Mouse (Mus musculus) limb, embryonic 15.5 days (tissue): Measurements from ENCODE around the gene Gm3646. TPM values are rescaled to one million over a fixed set of nuclear protein-coding genes. Genes with fewer than 3 reads are reported as not detected.

Source experiments
- ATAC-seq: fragments of 200-750 bp; cut with Nextera tagmentation; 2 replicates; pipeline ENCODE4 v1.8.0; 2017; ENCODE audit warnings: low read depth, moderate TSS enrichment; ENCODE audit not compliant: insufficient number of reproducible peaks, low FRiP score, low TSS enrichment
- H3K27ac ChIP-seq: fragments of 300-500 bp; sonication (generic); 2 replicates; pipeline ENCODE4 v1.5.1; 2015; ENCODE audit warnings: moderate library complexity, mild to moderate bottlenecking, inconsistent platforms
- H3K27me3 ChIP-seq: fragments of 300-500 bp; sonication (generic); 2 replicates; pipeline ENCODE4 v1.6.1; 2015; ENCODE audit warnings: inconsistent platforms
- H3K36me3 ChIP-seq: fragments of 300-500 bp; sonication (generic); 2 replicates; pipeline ENCODE4 v1.6.1; 2015; ENCODE audit warnings: inconsistent platforms
- H3K4me1 ChIP-seq: fragments of 300-500 bp; sonication (generic); 2 replicates; pipeline ENCODE4 v1.6.1; 2015; ENCODE audit warnings: inconsistent platforms
- H3K4me2 ChIP-seq: fragments of 300-500 bp; sonication (generic); 2 replicates; pipeline ENCODE4 v1.6.1; 2015; ENCODE audit warnings: mild to moderate bottlenecking, inconsistent platforms
- H3K4me3 ChIP-seq: fragments of 300-500 bp; sonication (generic); 2 replicates; pipeline ENCODE4 v1.5.1; 2015; ENCODE audit warnings: mild to moderate bottlenecking, inconsistent platforms
- H3K9ac ChIP-seq: fragments of 300-500 bp; sonication (generic); 2 replicates; pipeline ENCODE4 v1.6.1; 2015; ENCODE audit warnings: inconsistent platforms
- H3K9me3 ChIP-seq: fragments of 300-500 bp; sonication (generic); 2 replicates; pipeline ENCODE4 v1.6.1; 2016; ENCODE audit warnings: inconsistent platforms
- WGBS: fragments of 180-500 bp; shearing (Covaris S2); methylation state at CpG from one replicate; pipeline ENCODE4 v1.1.7; 2015; 5-methylcytosine and 5-hydroxymethylcytosine counted together
- polyA plus RNA-seq: library from polyadenylated mRNA; unstranded; fragments of >200 nt; fragmentation: Nextera tagmentation; extraction: Ambion mirVana; gene quantifications from 2 replicates; pipeline ENCODE4 v1.2.1, GENCODE M21; 2015

The Gm3646 gene
- polyA plus RNA-seq, 1 experiment from 2014 or later, result not detected

GRCm38 (mm10) chr1:39830786-39831593 is 25.9 kb upstream of the Gm3646 start:
- Histone ChIP-seq H3K27me3 (no peaks in the 10 kb centered on the region), H3K4me3 (no peak overlapping the region), H3K9ac (no peak overlapping the region), H3K9me3 (no peaks in the 10 kb centered on the region), H3K36me3 (no peaks in the 10 kb centered on the region), H3K27ac (peak overlapping the region; percentile 48; the same call in 1 of the 2 replicates), H3K4me2 (no peak overlapping the region), H3K4me1 (peaks cover 14% of the 10 kb centered on the region; the same call in 1 of the 2 replicates)
- WGBS, result 40% methylated on average over 11 of the region's 11 CpGs
- no peak for ATAC-seq

- H3K36me3 ChIP-seq, result no peaks in the 10 kb centered on the region
- no peak overlapping the region for H3K9ac ChIP-seq
- no peak overlapping the region for H3K27ac ChIP-seq
- H3K4me1 ChIP-seq, result no peaks in the 10 kb centered on the region
- H3K4me3 ChIP-seq, result no peak overlapping the region
- no peak for ATAC-seq
- H3K9me3 ChIP-seq, result no peaks in the 10 kb centered on the region; the same call in 1 of the 2 replicates
- WGBS, result 78% methylated on average over 4 of the region's 4 CpGs
- no peak overlapping the region for H3K4me2 ChIP-seq
- no peaks in the 10 kb centered on the region for H3K27me3 ChIP-seq
These were observed 19.8 kb upstream of the Gm3646 start for GRCm38 (mm10) chr1:39824902-39825301.

GRCm38 (mm10) chr1:39824240-39824639 is 19.1 kb upstream of the Gm3646 start:
- Histone ChIP-seq H3K4me1 (no peaks in the 10 kb centered on the region), H3K9me3 (no peaks in the 10 kb centered on the region; the same call in 1 of the 2 replicates), H3K9ac (no peak overlapping the region), H3K36me3 (no peaks in the 10 kb centered on the region), H3K4me3 (no peak overlapping the region), H3K4me2 (no peak overlapping the region), H3K27ac (no peak overlapping the region), H3K27me3 (no peaks in the 10 kb centered on the region)
- 54% methylated on average over 3 of the region's 4 CpGs for WGBS
- no peak for ATAC-seq

GRCm38 (mm10) chr1:39819596-39819995 is 14.5 kb upstream of the Gm3646 start:
- Histone ChIP-seq H3K27ac (no peak overlapping the region), H3K27me3 (no peaks in the 10 kb centered on the region), H3K4me3 (no peak overlapping the region), H3K9ac (no peak overlapping the region), H3K4me1 (no peaks in the 10 kb centered on the region), H3K9me3 (no peaks in the 10 kb centered on the region; the same call in 1 of the 2 replicates), H3K36me3 (no peaks in the 10 kb centered on the region), H3K4me2 (no peak overlapping the region)
- WGBS, result 76% methylated on average over 10 of the region's 10 CpGs
- ATAC-seq, result no peak

- no peak overlapping the region for H3K9ac ChIP-seq
- no peak overlapping the region for H3K27ac ChIP-seq
- H3K9me3 ChIP-seq, result no peaks in the 10 kb centered on the region
- ATAC-seq, result no peak
- no peaks in the 10 kb centered on the region for H3K4me1 ChIP-seq
- 78% methylated on average over 5 of the region's 5 CpGs for WGBS
- H3K4me3 ChIP-seq, result no peak overlapping the region
- H3K4me2 ChIP-seq, result no peak overlapping the region
- H3K36me3 ChIP-seq, result no peaks in the 10 kb centered on the region
- no peaks in the 10 kb centered on the region for H3K27me3 ChIP-seq
These were observed 10.6 kb upstream of the Gm3646 start for GRCm38 (mm10) chr1:39815766-39816165.

GRCm38 (mm10) chr1:39813067-39813466 is 7.9 kb upstream of the Gm3646 start:
- WGBS, result 63% methylated on average over 4 of the region's 4 CpGs
- no peak for ATAC-seq
- Histone ChIP-seq H3K27me3 (no peaks in the 10 kb centered on the region), H3K27ac (no peak overlapping the region), H3K4me1 (no peaks in the 10 kb centered on the region), H3K4me3 (no peak overlapping the region), H3K9me3 (no peaks in the 10 kb centered on the region), H3K4me2 (no peak overlapping the region), H3K36me3 (no peaks in the 10 kb centered on the region), H3K9ac (no peak overlapping the region)

- Histone ChIP-seq H3K4me1 (peaks cover 10% of the 10 kb centered on the region; the same call in 1 of the 2 replicates), H3K4me3 (no peak overlapping the region), H3K4me2 (no peak overlapping the region), H3K27me3 (no peaks in the 10 kb centered on the region), H3K9me3 (no peaks in the 10 kb centered on the region), H3K27ac (no peak overlapping the region), H3K9ac (no peak overlapping the region), H3K36me3 (no peaks in the 10 kb centered on the region)
- no peak for ATAC-seq
- WGBS, result 77% methylated on average over 6 of the region's 6 CpGs
These were observed 343 bp downstream of the Gm3646 start for GRCm38 (mm10) chr1:39804789-39805188.

GRCm38 (mm10) chr1:39802946-39803345 is 2.2 kb downstream of the Gm3646 start:
- H3K9ac ChIP-seq, result no peak overlapping the region
- H3K4me3 ChIP-seq, result no peak overlapping the region
- H3K27ac ChIP-seq, result no peak overlapping the region
- H3K4me1 ChIP-seq, result peaks cover 10% of the 10 kb centered on the region; the same call in 1 of the 2 replicates
- no peaks in the 10 kb centered on the region for H3K27me3 ChIP-seq
- no peak for ATAC-seq
- no peaks in the 10 kb centered on the region for H3K9me3 ChIP-seq
- no peaks in the 10 kb centered on the region for H3K36me3 ChIP-seq
- H3K4me2 ChIP-seq, result no peak overlapping the region
- 77% methylated on average over 7 of the region's 7 CpGs for WGBS

GRCm38 (mm10) chr1:39797496-39797895 is 7.6 kb downstream of the Gm3646 start:
- Histone ChIP-seq H3K9ac (no peak overlapping the region), H3K4me3 (no peak overlapping the region), H3K27me3 (no peaks in the 10 kb centered on the region), H3K4me1 (no peaks in the 10 kb centered on the region), H3K27ac (no peak overlapping the region), H3K9me3 (no peaks in the 10 kb centered on the region), H3K36me3 (no peaks in the 10 kb centered on the region), H3K4me2 (no peak overlapping the region)
- no peak for ATAC-seq
- WGBS, result 53% methylated on average over 6 of the region's 6 CpGs

- no peak overlapping the region for H3K4me2 ChIP-seq
- H3K27me3 ChIP-seq, result no peaks in the 10 kb centered on the region
- no peak overlapping the region for H3K27ac ChIP-seq
- H3K4me1 ChIP-seq, result no peaks in the 10 kb centered on the region
- no peaks in the 10 kb centered on the region for H3K36me3 ChIP-seq
- WGBS, result 76% methylated on average over 3 of the region's 3 CpGs
- ATAC-seq, result no peak
- no peak overlapping the region for H3K4me3 ChIP-seq
- H3K9me3 ChIP-seq, result no peaks in the 10 kb centered on the region
- H3K9ac ChIP-seq, result no peak overlapping the region
These were observed 8.4 kb downstream of the Gm3646 start for GRCm38 (mm10) chr1:39796765-39797164.

- no peak overlapping the region for H3K27ac ChIP-seq
- no peaks in the 10 kb centered on the region for H3K27me3 ChIP-seq
- no peak overlapping the region for H3K4me3 ChIP-seq
- no peak for ATAC-seq
- no peaks in the 10 kb centered on the region for H3K9me3 ChIP-seq
- no peak overlapping the region for H3K9ac ChIP-seq
- no peaks in the 10 kb centered on the region for H3K36me3 ChIP-seq
- H3K4me1 ChIP-seq, result no peaks in the 10 kb centered on the region
- H3K4me2 ChIP-seq, result no peak overlapping the region
- 75% methylated on average over 5 of the region's 5 CpGs for WGBS
These were observed 20.5 kb downstream of the Gm3646 start for GRCm38 (mm10) chr1:39784632-39785031.

- Histone ChIP-seq H3K36me3 (no peaks in the 10 kb centered on the region), H3K27ac (no peak overlapping the region), H3K9ac (no peak overlapping the region), H3K4me3 (no peak overlapping the region), H3K9me3 (no peaks in the 10 kb centered on the region), H3K27me3 (no peaks in the 10 kb centered on the region), H3K4me1 (no peaks in the 10 kb centered on the region), H3K4me2 (no peak overlapping the region)
- no peak for ATAC-seq
- WGBS, result 78% methylated on average over 6 of the region's 6 CpGs
These were observed 23.3 kb downstream of the Gm3646 start for GRCm38 (mm10) chr1:39781835-39782234.
